Mouse (Mus musculus) lung, postnatal 36 days (tissue): ENCODE measurements around the gene Plod1.
A peak's percentile ranks its signal among the peaks of the same experiment; 100 is the strongest.

Experiments
- DNase-seq: peaks from one replicate; pipeline ENCODE4 v3.0.0; 2022; ENCODE audit warnings: mixed read lengths

Plod1 gene

DNA sequence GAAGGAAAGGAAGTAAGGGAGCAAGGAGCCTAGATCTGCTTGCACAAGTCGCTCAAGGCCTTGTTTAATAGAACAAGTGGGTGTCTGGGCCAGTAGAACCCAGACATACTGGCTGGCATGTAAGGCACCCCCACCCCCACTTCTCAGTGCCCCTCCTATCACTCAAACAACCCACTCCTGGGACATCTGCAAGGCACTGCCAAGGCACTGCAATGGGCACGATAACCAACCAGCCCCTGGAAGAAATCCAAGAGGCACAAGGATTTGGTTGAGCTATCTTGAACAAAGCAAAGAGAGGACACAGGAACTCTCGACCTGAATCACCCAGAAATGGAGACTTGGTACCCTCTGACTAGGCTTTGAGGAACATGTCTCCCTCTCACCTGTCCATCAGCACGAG lies 48.3 kb downstream of the Plod1 start:
- no peak for DNase-seq

- no peak for DNase-seq
Measured at GRCm38 (mm10) chr4:147887277-147887676, 49.3 kb downstream of the Plod1 start.

GRCm38 (mm10) chr4:147886158-147886557 lies 50.4 kb downstream of the Plod1 start:
- DNase-seq = no peak

DNA sequence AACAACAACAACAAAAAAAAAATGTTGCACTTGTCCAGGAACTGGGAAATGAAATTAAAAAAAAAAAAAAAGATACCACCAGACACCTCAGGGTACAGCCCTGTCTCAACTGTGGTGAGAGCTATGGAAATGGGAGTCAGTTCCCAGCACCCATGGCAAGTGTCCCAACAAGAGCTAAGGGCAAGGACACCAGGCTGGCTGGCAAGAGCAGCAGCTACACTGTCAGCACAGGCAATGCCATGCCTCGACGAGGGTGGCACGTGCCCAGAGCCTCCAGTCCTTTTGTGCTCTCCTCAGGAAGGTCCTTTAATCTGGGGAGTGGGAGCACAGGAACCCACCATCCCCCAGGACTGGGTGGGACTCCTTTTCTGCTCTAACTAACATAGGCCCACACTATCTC lies 52.4 kb downstream of the Plod1 start:
- DNase-seq = no peak

DNA sequence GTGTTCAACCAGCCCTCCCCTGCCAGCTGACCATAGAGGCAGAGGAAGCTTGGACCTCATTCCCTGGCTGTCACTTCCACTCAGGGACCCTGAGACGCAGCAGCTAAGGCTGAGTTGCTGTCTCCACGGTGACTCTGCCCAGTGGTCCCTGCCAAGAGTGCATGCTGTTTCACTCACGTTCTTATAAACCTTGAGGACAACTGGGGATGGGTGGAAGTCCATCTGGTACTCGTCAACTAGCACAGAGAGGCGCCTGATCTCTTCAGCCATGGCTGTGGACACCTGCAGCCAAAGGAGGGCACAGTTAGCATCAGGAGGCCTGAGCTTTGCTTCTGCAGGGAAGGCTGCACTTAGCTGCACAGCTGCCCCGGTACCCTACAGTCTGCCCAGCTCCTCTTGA lies 53.5 kb downstream of the Plod1 start:
- no peak for DNase-seq

DNA sequence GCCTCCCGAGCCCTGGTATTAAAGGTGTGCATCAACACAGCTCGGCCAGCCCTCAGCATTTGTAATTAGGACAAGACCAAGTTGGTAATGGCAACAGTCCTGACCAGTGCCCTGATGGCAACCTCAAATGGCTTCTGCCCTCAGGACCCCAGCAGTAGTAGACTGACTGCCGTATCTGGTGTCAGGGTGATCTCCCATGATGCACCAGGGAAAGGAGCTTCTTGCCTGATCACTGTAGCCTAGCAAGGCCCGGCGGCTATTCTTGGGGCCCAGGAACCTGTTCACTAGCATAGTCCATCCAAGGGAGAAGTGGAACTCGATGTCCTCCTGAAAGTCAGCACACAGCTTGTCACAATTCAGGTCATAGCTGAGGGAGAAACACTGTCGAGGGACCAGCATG lies 54.8 kb downstream of the Plod1 start:
- no peak for DNase-seq

- no peak for DNase-seq
Measured at GRCm38 (mm10) chr4:147879865-147880264, 56.7 kb downstream of the Plod1 start.

DNA sequence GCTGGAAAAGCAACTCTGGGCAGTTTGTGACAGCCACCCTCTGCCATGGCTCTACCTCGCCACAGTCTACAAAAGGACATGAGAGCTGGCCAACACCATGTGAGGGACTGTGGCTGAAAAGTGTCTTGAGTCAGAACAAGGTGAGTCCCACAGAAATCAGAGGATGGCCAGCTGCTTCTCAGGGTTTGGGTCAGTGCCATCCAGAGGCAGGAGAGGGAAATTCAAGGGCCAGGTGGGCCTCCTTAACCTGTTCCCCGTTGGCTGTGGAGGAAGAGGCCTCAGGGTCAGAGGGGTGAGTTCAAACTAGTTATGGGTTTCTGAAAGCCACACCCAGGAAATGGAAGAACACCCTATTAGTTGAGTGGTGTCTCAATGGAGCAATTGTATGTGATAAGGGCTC lies 57.1 kb downstream of the Plod1 start:
- DNase-seq = no peak

GRCm38 (mm10) chr4:147878537-147878936 lies 58.0 kb downstream of the Plod1 start:
- no peak for DNase-seq

DNA sequence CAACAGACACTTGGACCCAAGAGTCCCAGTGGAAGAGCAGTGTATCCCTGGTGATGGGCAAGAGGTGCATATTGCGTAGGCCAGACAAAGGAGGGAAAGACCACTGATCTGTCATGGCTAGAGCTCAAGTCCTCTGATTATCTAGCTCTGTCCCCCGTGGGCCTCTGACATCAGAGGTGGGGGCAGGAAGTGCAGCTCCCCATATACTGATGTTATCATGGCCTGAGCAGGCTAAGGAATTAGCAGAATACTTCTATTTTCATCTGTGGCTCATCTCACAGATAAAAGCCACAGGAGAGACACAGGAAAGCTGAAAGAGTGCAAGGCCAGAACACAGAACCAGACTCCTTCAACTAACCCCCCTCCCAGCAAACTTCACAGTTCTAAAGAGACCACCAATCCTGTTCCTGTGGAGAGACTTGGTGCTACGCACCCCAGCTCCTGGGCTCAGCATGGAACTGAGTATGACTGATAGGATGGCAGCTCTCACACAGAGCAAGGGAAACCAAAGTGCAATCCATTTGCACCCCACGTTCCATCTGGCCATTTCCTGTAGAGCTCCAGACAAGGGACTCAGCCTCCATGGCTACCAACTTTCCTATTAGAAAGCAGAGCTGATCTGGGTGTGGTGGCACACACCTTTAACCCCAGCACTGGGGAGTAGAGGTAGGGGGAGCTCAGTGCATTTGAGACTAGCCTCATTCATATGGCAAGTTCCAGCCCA lies 60.6 kb downstream of the Plod1 start:
- no peak for DNase-seq

DNA sequence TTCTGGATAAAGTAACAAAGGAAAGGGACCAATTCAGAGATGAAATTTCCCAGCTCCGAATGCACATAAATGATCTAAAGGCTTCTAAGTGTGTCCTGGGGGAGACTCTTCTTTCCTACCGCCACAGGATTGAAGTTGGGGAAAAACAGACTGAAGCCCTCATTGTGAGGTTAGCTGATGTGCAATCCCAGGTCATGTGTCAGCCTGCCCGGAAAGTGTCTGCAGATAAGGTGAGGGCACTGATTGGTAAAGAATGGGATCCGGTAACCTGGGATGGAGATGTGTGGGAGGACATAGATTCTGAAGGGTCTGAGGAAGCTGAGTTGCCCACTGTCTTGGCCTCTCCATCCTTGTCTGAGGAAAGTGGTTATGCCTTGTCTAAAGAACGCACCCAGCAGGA lies 67.3 kb downstream of the Plod1 start:
- DNase-seq = no peak

DNA sequence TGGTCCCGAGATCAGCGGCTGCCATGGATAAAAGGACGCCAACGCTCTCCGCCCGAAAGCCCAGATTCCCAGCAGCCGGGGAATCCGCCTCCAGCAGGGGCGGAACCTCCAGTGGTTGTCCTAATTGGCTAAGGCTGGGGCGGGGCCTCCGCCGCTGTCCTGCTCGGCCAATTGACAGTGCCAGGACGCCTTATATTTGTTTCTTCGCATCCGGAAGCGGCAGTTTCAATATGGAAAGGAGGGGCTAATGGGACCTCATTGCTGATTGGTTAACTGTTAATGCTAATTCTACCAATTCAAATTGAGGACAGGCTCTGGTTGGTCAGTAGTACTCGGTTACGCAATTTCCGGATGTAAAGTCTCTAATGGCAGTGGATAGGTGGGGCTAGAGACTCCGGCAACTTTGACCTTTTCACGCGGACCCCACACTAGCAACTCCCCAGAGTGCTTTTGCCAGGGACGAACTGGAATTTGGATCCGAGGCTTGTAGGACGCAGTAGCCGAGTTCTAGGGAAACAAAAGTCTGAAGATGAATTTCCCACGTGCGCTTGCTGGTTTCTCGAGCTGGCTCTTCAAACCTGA lies 68.0 kb downstream of the Plod1 start, which contains the start of the genes Miip and Fv1:
Gene Miip, minus strand, starts transcription at position 367 of the 582 bp plus-strand sequence.
Gene Fv1, plus strand, starts transcription at position 530 of the 582 bp plus-strand sequence.
- DNase-seq = peak; percentile 99

GRCm38 (mm10) chr4:147867563-147868449 lies 68.8 kb downstream of the Plod1 start:
- DNase-seq = peak; percentile 23

- DNase-seq = peak; percentile 4
Measured at GRCm38 (mm10) chr4:147866793-147867192, 69.8 kb downstream of the Plod1 start.

- no peak for DNase-seq
Measured at GRCm38 (mm10) chr4:147866056-147866455, 70.5 kb downstream of the Plod1 start.

GRCm38 (mm10) chr4:147865651-147866050 lies 70.9 kb downstream of the Plod1 start:
- DNase-seq = no peak

GRCm38 (mm10) chr4:147862051-147862450 lies 74.5 kb downstream of the Plod1 start:
- no peak for DNase-seq
